Mouse (Mus musculus) bone marrow, adult 2 months (tissue): Measurements from ENCODE around the gene Tbx10.

ENCODE experiments used
- CTCF ChIP-seq: fragments of 200-500 bp; IDR thresholded peaks from 2 replicates; pipeline ENCODE4 v1.5.1; 2011; ENCODE audit warnings: low read length, control low read depth; ENCODE audit not compliant: control insufficient read depth, insufficient read depth
- POLR2A ChIP-seq: fragments of 200-500 bp; IDR thresholded peaks from 2 replicates; pipeline ENCODE4 v1.6.1; 2011; ENCODE audit warnings: low read depth, mild to moderate bottlenecking, control low read depth, low read length, borderline replicate concordance; ENCODE audit not compliant: control insufficient read depth

DNA sequence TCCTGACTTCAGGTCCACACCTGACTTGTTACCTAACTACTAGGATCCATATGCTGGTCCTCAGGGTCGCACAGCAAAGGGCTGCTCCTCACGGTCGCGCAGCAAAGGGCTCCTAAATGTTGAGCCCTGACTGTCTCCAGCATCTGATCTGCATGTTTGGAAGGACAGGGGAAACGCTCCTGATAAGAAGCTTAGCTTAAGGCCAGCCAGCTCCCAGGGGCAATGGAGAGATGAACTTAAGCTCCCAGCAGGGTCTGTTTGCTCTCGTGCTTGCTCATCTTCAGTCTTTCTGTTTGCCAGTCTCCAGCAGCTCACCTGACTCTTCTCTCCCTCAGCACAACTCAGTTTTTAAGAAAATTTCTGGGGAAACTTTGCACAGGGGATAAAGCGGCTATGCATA lies 40.1 kb downstream of the Tbx10 start:
- TF ChIP-seq POLR2A = no peak
- no peak for TF ChIP-seq CTCF
